Mouse (Mus musculus) cerebellum, adult 2 months (tissue): Measurements from ENCODE around the gene Glyr1.

Source experiments
- CTCF ChIP-seq: fragments of 200-500 bp; IDR thresholded peaks from 2 replicates; pipeline ENCODE4 v1.5.1; 2011; ENCODE audit warnings: low read depth, mild to moderate bottlenecking, control low read depth, low read length, moderate library complexity, borderline replicate concordance; ENCODE audit not compliant: insufficient read depth
- POLR2A ChIP-seq: fragments of 200-500 bp; IDR thresholded peaks from 2 replicates; pipeline ENCODE4 v1.6.1; 2011; ENCODE audit warnings: low read length, control low read depth, borderline replicate concordance; ENCODE audit not compliant: insufficient read depth

DNA sequence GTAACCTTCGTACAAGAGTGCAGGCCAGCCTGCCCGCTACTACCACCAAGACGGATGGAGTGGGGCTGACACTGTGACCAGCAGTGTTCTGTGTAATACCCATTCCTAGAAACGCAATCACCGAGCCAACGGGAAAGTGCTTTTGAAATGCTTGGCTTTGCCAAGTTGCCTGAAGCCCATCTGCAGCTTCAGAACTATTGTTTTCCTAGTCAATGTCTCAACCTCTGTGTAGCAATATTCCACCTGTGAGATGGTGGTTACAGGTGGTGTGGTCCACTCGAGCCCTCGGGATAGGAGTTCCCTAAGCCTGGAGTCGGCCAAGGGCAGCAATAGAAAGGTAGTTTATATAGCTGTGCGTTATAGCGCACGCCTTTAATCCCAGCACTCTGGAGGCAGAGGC is 64.9 kb downstream of the Glyr1 start:
- TF ChIP-seq CTCF (no peak), POLR2A (no peak)
